Mouse (Mus musculus): ENCODE results near the gene Ap4b1.

DNA sequence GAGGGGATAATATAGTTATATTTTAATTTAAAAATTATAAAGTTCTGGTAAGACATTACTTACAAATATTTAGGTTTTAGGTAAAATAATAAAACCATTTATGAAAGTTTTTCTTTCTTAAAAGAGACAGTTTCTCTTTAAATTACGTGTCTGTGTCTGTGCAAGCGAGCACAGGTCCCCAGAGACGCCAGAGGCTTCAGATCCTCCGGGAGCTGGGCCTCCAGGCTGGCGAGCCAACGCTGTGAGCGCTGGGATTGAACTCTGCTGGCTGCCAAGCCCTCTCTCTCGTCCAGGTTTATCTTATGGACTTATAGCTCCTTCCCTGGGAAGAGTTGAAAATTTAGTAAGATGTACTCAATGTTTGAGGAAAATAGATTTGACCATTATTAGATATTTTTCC lies 44.5 kb downstream of the Ap4b1 start:
- no peak for TF ChIP-seq ZC3H11A (IDR thresholded peaks at IDR 0.05; ENCODE audit: borderline replicate concordance, low read depth, low read length)
- TF ChIP-seq HCFC1 (IDR thresholded peaks at IDR 0.05; ENCODE audit: borderline replicate concordance, insufficient read depth, low read length) = no peak
- TF ChIP-seq MAFK (IDR thresholded peaks at IDR 0.05; ENCODE audit: insufficient read depth, low read depth, low read length) = no peak

Measured in ES-E14 (cell line).